Mouse (Mus musculus): Measurements from ENCODE around the gene Csdc2. TPM values are rescaled to one million over a fixed set of nuclear protein-coding genes. Genes with fewer than 3 reads are reported as not detected.

Csdc2 gene
- polyA plus RNA-seq, 1 experiment from 2014 or later, result 6.7 TPM

DNA sequence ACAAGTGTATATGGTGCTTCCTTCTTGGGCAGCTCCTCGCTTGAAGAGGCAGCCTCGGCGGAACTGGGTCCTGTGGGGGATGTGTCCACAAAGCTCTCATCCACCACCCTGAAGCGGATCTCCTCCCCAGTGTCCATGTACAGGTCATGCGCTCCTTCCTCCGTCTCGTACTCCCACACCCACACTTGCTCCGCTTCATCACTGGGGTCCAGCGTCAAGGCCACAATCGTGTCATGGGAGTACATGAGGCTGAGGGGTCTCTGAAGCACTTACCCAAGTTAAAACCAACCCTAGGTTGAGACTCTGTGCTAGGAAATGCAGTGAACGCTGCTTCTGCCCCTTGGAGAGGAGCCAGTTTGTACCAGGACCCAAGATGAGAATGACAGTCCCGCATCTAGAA lies 19.4 kb upstream of the Csdc2 start:
- H3K9ac ChIP-seq (ENCODE audit: low read length), result no peak overlapping the region
- H3K27me3 ChIP-seq (ENCODE audit: control insufficient read depth, insufficient read depth, low read length), result no peaks in the 10 kb centered on the region
- H3K9me3 ChIP-seq (ENCODE audit: control insufficient read depth, low read length), result no peaks in the 10 kb centered on the region
- no peak overlapping the region for H3K4me3 ChIP-seq (ENCODE audit: control insufficient read depth in 1 of 2, insufficient read depth in 1 of 2, low read depth in 1 of 2, low read length in 2 of 2)
- H3K4me2 ChIP-seq (ENCODE audit: low read length), result no peak overlapping the region
- WGBS, result 86% methylated on average over 12 of the region's 12 CpGs
- no peak overlapping the region for H3K27ac ChIP-seq (replicated peaks in 1 of 2; ENCODE audit: control insufficient read depth in 1 of 2, insufficient read depth in 1 of 2, low read depth in 2 of 2, low read length in 2 of 2)
- no peak for ATAC-seq (ENCODE audit: insufficient number of reproducible peaks, insufficient read depth, low FRiP score, low read depth)
- peaks cover 50% of the 10 kb centered on the region for H3K36me3 ChIP-seq (ENCODE audit: control insufficient read depth, insufficient read depth, low read length)
- H3K4me1 ChIP-seq (ENCODE audit: control insufficient read depth in 2 of 2, insufficient read depth in 2 of 2, low read length in 2 of 2), result no peaks in the 10 kb centered on the region

DNA sequence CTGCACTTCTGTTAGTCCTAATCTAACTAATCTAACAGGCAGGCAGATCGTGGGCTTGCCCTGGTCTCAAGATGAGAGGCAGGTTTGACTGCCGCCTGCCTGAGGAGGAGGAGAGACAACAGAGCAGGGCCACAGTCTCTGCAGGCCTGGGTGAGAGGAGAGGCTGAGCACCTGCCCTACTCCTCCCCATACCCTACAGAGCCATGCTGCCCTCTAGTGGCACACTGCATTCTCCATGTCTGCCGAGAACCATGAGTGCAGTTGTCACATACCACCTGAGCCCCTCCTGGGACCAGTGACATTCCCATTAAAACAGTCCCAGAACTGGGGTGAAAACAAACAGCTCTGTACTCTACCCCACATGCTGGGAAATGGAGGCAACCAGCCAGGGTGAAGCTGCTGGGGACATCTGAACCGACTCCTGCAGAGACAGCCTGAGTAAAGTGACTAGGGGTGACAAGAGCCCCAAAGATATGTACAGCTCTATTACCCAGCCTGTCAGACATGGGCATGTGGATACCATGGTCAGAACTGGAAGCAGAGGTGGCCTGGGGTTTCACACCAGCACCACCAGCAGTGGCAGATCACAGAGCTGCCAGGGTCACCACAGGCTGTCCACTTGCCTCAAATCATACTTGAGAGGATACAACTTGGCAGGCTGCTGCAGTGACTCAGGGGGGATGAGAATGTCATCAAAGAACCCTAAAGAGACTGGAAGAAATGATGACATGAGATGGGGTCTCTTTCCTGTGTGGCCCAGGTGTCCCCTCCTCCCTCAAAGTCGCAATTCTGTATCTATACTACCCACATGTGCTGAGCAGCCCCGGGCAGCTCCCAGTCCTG lies 18.7 kb upstream of the Csdc2 start:
- Histone ChIP-seq H3K4me3 (ENCODE audit: control insufficient read depth in 1 of 2, insufficient read depth in 1 of 2, low read depth in 1 of 2, low read length in 2 of 2) (no peak overlapping the region), H3K36me3 (ENCODE audit: control insufficient read depth, insufficient read depth, low read length) (peaks cover 44% of the 10 kb centered on the region), H3K4me1 (ENCODE audit: control insufficient read depth in 2 of 2, insufficient read depth in 2 of 2, low read length in 2 of 2) (no peaks in the 10 kb centered on the region), H3K9ac (ENCODE audit: low read length) (no peak overlapping the region), H3K27me3 (ENCODE audit: control insufficient read depth, insufficient read depth, low read length) (no peaks in the 10 kb centered on the region), H3K27ac (replicated peaks in 1 of 2; ENCODE audit: control insufficient read depth in 1 of 2, insufficient read depth in 1 of 2, low read depth in 2 of 2, low read length in 2 of 2) (no peak overlapping the region), H3K4me2 (ENCODE audit: low read length) (no peak overlapping the region), H3K9me3 (ENCODE audit: control insufficient read depth, low read length) (no peaks in the 10 kb centered on the region)
- WGBS, result 56% methylated on average over 6 of the region's 6 CpGs
- no peak for ATAC-seq (ENCODE audit: insufficient number of reproducible peaks, insufficient read depth, low FRiP score, low read depth)

DNA sequence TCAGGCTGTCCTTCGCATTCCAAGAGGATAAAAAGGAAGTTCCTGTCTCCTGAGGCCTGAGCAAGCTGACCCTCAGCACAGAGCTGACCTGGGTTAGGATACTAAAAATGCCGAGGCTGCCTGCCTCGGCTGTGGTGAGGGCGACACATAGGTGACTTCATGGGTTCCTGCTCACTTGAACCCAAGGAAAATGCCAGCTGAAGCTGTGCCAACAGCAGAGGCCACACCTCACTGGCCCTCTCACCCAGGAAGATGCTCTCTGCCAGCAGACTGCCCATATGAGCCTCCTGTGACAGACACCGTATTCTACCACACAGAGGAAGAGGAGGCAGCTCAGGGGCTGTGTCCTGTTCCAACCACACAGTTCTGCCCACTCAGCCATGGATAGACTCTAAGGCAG lies 17.5 kb upstream of the Csdc2 start:
- H3K27ac ChIP-seq (replicated peaks in 1 of 2; ENCODE audit: control insufficient read depth in 1 of 2, insufficient read depth in 1 of 2, low read depth in 2 of 2, low read length in 2 of 2), result no peak overlapping the region
- H3K4me1 ChIP-seq (ENCODE audit: control insufficient read depth in 2 of 2, insufficient read depth in 2 of 2, low read length in 2 of 2), result no peaks in the 10 kb centered on the region
- H3K4me3 ChIP-seq (ENCODE audit: control insufficient read depth in 1 of 2, insufficient read depth in 1 of 2, low read depth in 1 of 2, low read length in 2 of 2), result no peak overlapping the region
- no peaks in the 10 kb centered on the region for H3K9me3 ChIP-seq (ENCODE audit: control insufficient read depth, low read length)
- no peaks in the 10 kb centered on the region for H3K27me3 ChIP-seq (ENCODE audit: control insufficient read depth, insufficient read depth, low read length)
- H3K36me3 ChIP-seq (ENCODE audit: control insufficient read depth, insufficient read depth, low read length), result peaks cover 32% of the 10 kb centered on the region
- ATAC-seq (ENCODE audit: insufficient number of reproducible peaks, insufficient read depth, low FRiP score, low read depth), result no peak
- H3K9ac ChIP-seq (ENCODE audit: low read length), result no peak overlapping the region
- WGBS, result 76% methylated on average over 5 of the region's 5 CpGs
- H3K4me2 ChIP-seq (ENCODE audit: low read length), result no peak overlapping the region

DNA sequence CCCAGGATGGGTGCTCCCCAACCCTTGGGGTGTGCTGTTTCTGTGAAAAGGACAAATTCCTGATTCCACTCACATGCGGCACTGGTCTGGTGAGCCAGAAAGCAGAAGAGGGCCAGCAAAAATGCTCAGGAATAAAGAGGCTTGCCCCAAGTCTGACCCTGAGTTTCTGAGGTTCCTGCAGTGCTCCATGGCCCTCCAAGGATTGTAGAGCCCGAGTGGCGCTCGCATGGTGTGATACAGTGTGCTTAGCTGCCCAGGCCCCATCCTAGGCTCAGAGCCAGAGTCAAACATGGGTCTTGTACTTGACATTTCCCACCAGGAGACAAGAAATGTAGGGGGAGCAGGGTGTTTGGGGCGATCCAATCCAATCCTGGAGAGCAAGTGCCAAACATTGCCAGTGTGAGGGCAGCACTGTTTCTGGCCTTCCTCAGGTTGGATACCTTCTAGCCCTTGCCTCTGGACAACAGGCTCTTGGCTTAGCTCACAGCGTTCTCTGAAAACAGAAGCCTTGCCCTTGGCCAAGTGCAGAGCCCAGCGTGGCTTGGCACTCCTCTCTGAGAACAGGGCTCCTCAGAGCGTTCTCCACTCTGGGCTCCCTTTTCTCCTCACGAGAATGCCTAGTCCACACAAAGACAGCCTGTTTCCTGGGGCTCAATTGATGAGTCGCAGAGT lies 15.9 kb upstream of the Csdc2 start:
- 81% methylated on average over 10 of the region's 10 CpGs for WGBS
- Histone ChIP-seq H3K9me3 (ENCODE audit: control insufficient read depth, low read length) (no peaks in the 10 kb centered on the region), H3K9ac (ENCODE audit: low read length) (no peak overlapping the region), H3K4me1 (ENCODE audit: control insufficient read depth in 2 of 2, insufficient read depth in 2 of 2, low read length in 2 of 2) (peaks cover 7 to 10% of the 10 kb centered on the region in 2 experiments; a peak in 3 of 4 replicates), H3K27me3 (ENCODE audit: control insufficient read depth, insufficient read depth, low read length) (no peaks in the 10 kb centered on the region), H3K27ac (replicated peaks in 1 of 2; ENCODE audit: control insufficient read depth in 1 of 2, insufficient read depth in 1 of 2, low read depth in 2 of 2, low read length in 2 of 2) (no peak overlapping the region), H3K4me2 (ENCODE audit: low read length) (no peak overlapping the region), H3K36me3 (ENCODE audit: control insufficient read depth, insufficient read depth, low read length) (peaks cover 15% of the 10 kb centered on the region), H3K4me3 (ENCODE audit: control insufficient read depth in 1 of 2, insufficient read depth in 1 of 2, low read depth in 1 of 2, low read length in 2 of 2) (no peak overlapping the region)
- ATAC-seq (ENCODE audit: insufficient number of reproducible peaks, insufficient read depth, low FRiP score, low read depth), result no peak

DNA sequence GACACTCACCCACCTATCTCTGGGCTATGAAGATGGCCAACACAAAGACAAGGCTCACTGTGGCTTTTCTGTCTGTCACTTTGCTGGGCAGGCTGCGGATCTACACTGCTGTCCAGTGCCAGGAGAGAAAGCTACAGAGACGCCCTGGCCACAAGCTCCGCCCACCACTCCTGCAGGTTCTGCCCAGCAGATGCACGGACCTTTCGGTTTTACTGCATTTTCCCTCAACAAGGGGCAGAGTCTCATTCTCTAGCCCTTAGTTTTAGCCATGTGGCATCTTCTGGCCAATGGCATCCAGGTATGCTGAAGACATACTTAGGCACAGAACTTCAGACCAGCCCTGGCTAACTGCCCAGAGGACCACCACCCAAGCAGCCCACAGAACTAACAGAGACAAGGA lies 15.3 kb upstream of the Csdc2 start:
- Histone ChIP-seq H3K27me3 (ENCODE audit: control insufficient read depth, insufficient read depth, low read length) (no peaks in the 10 kb centered on the region), H3K9ac (ENCODE audit: low read length) (no peak overlapping the region), H3K4me1 (ENCODE audit: control insufficient read depth in 2 of 2, insufficient read depth in 2 of 2, low read length in 2 of 2) (peaks cover 7 to 10% of the 10 kb centered on the region in 2 experiments; a peak in 3 of 4 replicates), H3K4me3 (ENCODE audit: control insufficient read depth in 1 of 2, insufficient read depth in 1 of 2, low read depth in 1 of 2, low read length in 2 of 2) (no peak overlapping the region), H3K4me2 (ENCODE audit: low read length) (no peak overlapping the region), H3K9me3 (ENCODE audit: control insufficient read depth, low read length) (no peaks in the 10 kb centered on the region), H3K36me3 (ENCODE audit: control insufficient read depth, insufficient read depth, low read length) (peaks cover 10% of the 10 kb centered on the region), H3K27ac (replicated peaks in 1 of 2; ENCODE audit: control insufficient read depth in 1 of 2, insufficient read depth in 1 of 2, low read depth in 2 of 2, low read length in 2 of 2) (no peak overlapping the region)
- WGBS, result 70% methylated on average over 5 of the region's 5 CpGs
- ATAC-seq (ENCODE audit: insufficient number of reproducible peaks, insufficient read depth, low FRiP score, low read depth), result no peak

DNA sequence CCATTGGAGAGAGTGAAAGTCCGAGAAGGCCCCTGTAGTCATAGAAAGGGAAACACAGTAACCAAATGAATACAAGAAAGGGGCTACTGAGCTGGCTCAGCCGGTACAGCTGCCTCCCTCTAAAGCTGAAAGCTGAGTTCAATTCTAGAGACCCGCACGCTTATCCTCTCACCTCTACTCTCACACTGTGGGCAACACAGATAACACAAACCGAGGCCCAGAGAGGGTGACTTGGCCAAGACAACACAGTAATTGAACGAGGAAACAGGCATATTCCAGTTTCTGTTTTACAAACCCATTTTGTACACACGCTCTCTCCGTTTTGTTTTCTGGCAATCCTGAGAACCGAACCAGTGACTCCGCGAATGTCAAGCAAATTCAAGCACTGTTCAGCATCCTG lies 11.6 kb upstream of the Csdc2 start:
- 85% methylated on average over 11 of the region's 11 CpGs for WGBS
- no peaks in the 10 kb centered on the region for H3K27me3 ChIP-seq (ENCODE audit: control insufficient read depth, insufficient read depth, low read length)

DNA sequence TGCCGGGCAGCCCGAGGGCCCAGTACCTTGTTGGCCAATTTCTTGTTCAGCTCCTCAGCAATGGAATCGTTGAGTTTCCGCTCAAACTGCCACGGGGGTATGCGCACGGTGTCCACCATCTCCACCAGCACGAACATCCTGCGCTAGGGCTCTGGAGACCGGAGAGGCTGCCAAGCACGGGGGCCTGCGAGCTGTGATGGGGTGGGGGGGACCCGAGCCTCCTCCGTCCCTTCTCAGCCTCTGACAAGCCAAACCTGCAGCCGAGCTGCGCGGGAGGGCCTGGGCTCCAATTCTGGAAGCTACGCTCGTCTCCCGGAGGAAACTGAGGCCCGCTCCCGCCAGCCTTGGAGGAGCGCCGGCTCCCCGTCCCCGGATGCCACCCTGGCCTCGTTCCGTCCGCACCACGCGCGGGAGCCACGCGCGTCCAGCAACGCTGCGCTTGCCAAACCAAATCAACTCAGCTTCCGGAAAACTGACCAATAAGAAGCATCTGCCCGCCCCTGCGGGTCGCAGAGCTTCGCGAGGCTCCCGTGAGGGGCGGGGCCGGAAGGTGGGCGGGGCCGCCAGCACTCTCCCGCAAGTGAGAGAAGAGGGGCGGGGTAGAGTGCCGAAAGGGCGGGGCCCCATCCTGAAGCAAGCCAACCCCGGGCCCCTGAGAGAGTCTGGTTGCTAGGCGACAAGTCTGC lies 10.7 kb upstream of the Csdc2 start, which contains the start of gene Polr3h:
Gene Polr3h, minus strand, starts transcription at position 481 of the 686 bp plus-strand sequence.
- WGBS, result under 1% methylated on average over 54 of the region's 54 CpGs
- Histone ChIP-seq H3K4me2 (ENCODE audit: low read length) (peak within 1 kb of the TSS; percentile 94), H3K27me3 (ENCODE audit: control insufficient read depth, insufficient read depth, low read length) (no peaks in the 10 kb centered on the region), H3K4me1 (ENCODE audit: control insufficient read depth in 2 of 2, insufficient read depth in 2 of 2, low read length in 2 of 2) (peaks cover 10 to 13% of the 10 kb centered on the region in 2 experiments; a peak in 3 of 4 replicates), H3K4me3 (ENCODE audit: control insufficient read depth in 1 of 2, insufficient read depth in 1 of 2, low read depth in 1 of 2, low read length in 2 of 2) (peak within 1 kb of the TSS; percentile 63 to 73), H3K36me3 (ENCODE audit: control insufficient read depth, insufficient read depth, low read length) (no peaks in the 10 kb centered on the region), H3K27ac (replicated peaks in 1 of 2; ENCODE audit: control insufficient read depth in 1 of 2, insufficient read depth in 1 of 2, low read depth in 2 of 2, low read length in 2 of 2) (peak within 1 kb of the TSS in 1 of 2 experiments; percentile 20; a peak in 1 of 4 replicates), H3K9ac (ENCODE audit: low read length) (peak within 1 kb of the TSS; percentile 81), H3K9me3 (ENCODE audit: control insufficient read depth, low read length) (no peaks in the 10 kb centered on the region)
- ATAC-seq (ENCODE audit: insufficient number of reproducible peaks, insufficient read depth, low FRiP score, low read depth), result peak; percentile 95

More for the DNA sequence above, 11.6 kb upstream of the Csdc2 start:
- no peak for ATAC-seq (ENCODE audit: insufficient number of reproducible peaks, insufficient read depth, low FRiP score, low read depth)
- H3K4me3 ChIP-seq (ENCODE audit: control insufficient read depth in 1 of 2, insufficient read depth in 1 of 2, low read depth in 1 of 2, low read length in 2 of 2), result peak overlapping the region; percentile 63 to 73; a peak in 3 of 4 replicates
- peaks cover 10 to 13% of the 10 kb centered on the region in 2 experiments; a peak in 3 of 4 replicates for H3K4me1 ChIP-seq (ENCODE audit: control insufficient read depth in 2 of 2, insufficient read depth in 2 of 2, low read length in 2 of 2)
- H3K36me3 ChIP-seq (ENCODE audit: control insufficient read depth, insufficient read depth, low read length), result no peaks in the 10 kb centered on the region
- H3K9me3 ChIP-seq (ENCODE audit: control insufficient read depth, low read length), result no peaks in the 10 kb centered on the region
- H3K27ac ChIP-seq (replicated peaks in 1 of 2; ENCODE audit: control insufficient read depth in 1 of 2, insufficient read depth in 1 of 2, low read depth in 2 of 2, low read length in 2 of 2), result no peak overlapping the region
- H3K4me2 ChIP-seq (ENCODE audit: low read length), result peak overlapping the region; percentile 94
- H3K9ac ChIP-seq (ENCODE audit: low read length), result peak overlapping the region; percentile 81; the same call in 1 of the 2 replicates
